Mouse (Mus musculus) cortical plate, adult 2 months (tissue): ENCODE data around the gene Eps8l3.

ENCODE experiments used
- CTCF ChIP-seq: fragments of 200-500 bp; IDR thresholded peaks from 2 replicates; pipeline ENCODE4 v1.5.1; 2011; ENCODE audit warnings: mild to moderate bottlenecking, control low read depth, low read length; ENCODE audit not compliant: insufficient read depth; ENCODE audit errors: extremely low read depth
- POLR2A ChIP-seq: fragments of 200-500 bp; IDR thresholded peaks from 2 replicates; pipeline ENCODE4 v1.6.1; 2011; ENCODE audit warnings: mild to moderate bottlenecking, low read length, control low read depth; ENCODE audit not compliant: insufficient read depth; ENCODE audit errors: extremely low read depth

DNA sequence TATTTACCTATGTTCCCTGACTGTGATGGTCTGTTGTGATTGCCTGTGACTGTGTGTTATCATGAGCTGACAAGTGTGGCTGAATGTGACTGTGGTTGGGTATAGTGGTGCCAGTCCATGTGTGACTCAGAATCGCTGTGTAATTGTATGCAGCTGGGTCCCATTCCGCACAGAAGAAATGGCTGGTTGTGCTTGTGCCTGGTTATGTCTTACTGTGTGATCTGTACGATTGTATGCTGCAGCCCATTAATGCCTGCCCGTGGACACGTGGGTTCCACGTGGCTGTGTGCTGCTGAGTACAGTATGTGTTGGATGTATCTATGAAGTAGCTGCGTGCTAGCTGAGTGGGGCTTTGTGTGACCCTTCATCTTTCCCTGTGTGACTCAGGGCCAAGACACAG, 36.2 kb upstream of the Eps8l3 start:
- no peak for TF ChIP-seq CTCF
- no peak for TF ChIP-seq POLR2A
